Mouse (Mus musculus) cerebellum, adult 11 months (tissue): ENCODE measurements around the gene Trim63.
"Not testable (repeated sequence)": the region's sequence is repeated elsewhere in the genome, so short reads cannot be mapped to it uniquely, and the experiment has no call there.

Source experiments
- DNase-seq: peaks from one replicate; pipeline ENCODE4 v3.0.0; 2022

The Trim63 gene

GRCm38 (mm10) chr4:134299498-134299810 is 15.5 kb upstream of the Trim63 start:
- DNase-seq: no peak

GRCm38 (mm10) chr4:134300316-134300715 is 14.6 kb upstream of the Trim63 start:
- no peak for DNase-seq

GRCm38 (mm10) chr4:134302084-134302483 is 12.8 kb upstream of the Trim63 start:
- DNase-seq: no peak

- DNase-seq: no peak
Observed at GRCm38 (mm10) chr4:134306963-134307362, 8.0 kb upstream of the Trim63 start.

- DNase-seq: no peak
Observed at GRCm38 (mm10) chr4:134307367-134308072, 7.4 kb upstream of the Trim63 start.

GRCm38 (mm10) chr4:134310106-134310505 is 4.8 kb upstream of the Trim63 start:
- DNase-seq: no peak

- DNase-seq: no peak
Observed at GRCm38 (mm10) chr4:134310656-134311055, 4.3 kb upstream of the Trim63 start.

- DNase-seq: no peak
Observed at GRCm38 (mm10) chr4:134311784-134312183, 3.1 kb upstream of the Trim63 start.

GRCm38 (mm10) chr4:134312341-134312740 is 2.6 kb upstream of the Trim63 start:
- no peak for DNase-seq

GRCm38 (mm10) chr4:134312901-134313300 is 2.0 kb upstream of the Trim63 start:
- DNase-seq: no peak

GRCm38 (mm10) chr4:134314081-134314655 is 752 bp upstream of the Trim63 start:
- DNase-seq: no peak

- no peak for DNase-seq
Observed at GRCm38 (mm10) chr4:134315470-134315869, 550 bp downstream of the Trim63 start.

GRCm38 (mm10) chr4:134316390-134316789 is 1.5 kb downstream of the Trim63 start:
- DNase-seq: no peak

- DNase-seq: no peak
Observed at GRCm38 (mm10) chr4:134319074-134319473, 4.2 kb downstream of the Trim63 start.

GRCm38 (mm10) chr4:134319674-134320073 is 4.8 kb downstream of the Trim63 start:
- no peak for DNase-seq

- DNase-seq: no peak
Observed at GRCm38 (mm10) chr4:134321524-134321923, 6.6 kb downstream of the Trim63 start.

GRCm38 (mm10) chr4:134324655-134325054 is 9.7 kb downstream of the Trim63 start:
- DNase-seq: no peak

- no peak for DNase-seq
Observed at GRCm38 (mm10) chr4:134326859-134327530, 12.1 kb downstream of the Trim63 start.

GRCm38 (mm10) chr4:134328151-134328550 is 13.2 kb downstream of the Trim63 start:
- DNase-seq: no peak

GRCm38 (mm10) chr4:134328832-134329231 is 13.9 kb downstream of the Trim63 start:
- no peak for DNase-seq

GRCm38 (mm10) chr4:134330281-134330680 is 15.4 kb downstream of the Trim63 start:
- DNase-seq: no peak

GRCm38 (mm10) chr4:134341231-134341630 is 26.3 kb downstream of the Trim63 start:
- DNase-seq: not testable (repeated sequence)

GRCm38 (mm10) chr4:134342213-134342779 is 27.4 kb downstream of the Trim63 start:
- no peak for DNase-seq
